Mouse (Mus musculus) G1E-ER4 (cell line): ENCODE measurements around the gene Wscd2. TPM values are rescaled to one million over a fixed set of nuclear protein-coding genes. Genes with fewer than 3 reads are reported as not detected.

ENCODE experiments used
- GATA1 ChIP-seq: IDR thresholded peaks from one replicate; pipeline ENCODE4 v1.8.0; 2012; ENCODE audit warnings: low read length, inconsistent platforms
- polyA plus RNA-seq: library from polyadenylated mRNA; stranded (reverse); fragments of >175 nt; gene quantifications from 2 replicates; pipeline ENCODE4 v1.2.3, GENCODE M21; 2012

Wscd2 gene
- polyA plus RNA-seq, 1 experiment, result not detected

DNA sequence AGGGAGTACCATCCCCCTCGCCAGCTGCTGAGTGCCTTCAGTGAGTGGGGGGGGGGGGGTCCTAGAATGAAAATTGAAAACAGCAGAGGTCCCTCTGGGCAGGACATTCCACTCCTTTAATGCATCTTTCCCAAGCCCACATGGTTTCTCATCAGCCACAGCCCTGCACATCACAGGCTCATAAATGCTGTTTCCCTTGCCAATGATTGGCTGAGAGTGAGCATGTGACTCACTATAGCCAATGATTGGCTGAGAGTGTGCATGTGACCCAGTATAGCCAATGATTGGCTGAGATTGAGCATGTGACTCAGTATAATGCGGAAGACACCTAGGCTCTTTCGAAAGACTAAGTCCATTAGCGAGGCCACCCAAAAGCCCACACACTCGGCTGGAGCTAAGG is 20.9 kb upstream of the Wscd2 start:
- TF ChIP-seq GATA1, result no peak

GRCm38 (mm10) chr5:113469826-113470225 is 20.3 kb upstream of the Wscd2 start:
- no peak for TF ChIP-seq GATA1

DNA sequence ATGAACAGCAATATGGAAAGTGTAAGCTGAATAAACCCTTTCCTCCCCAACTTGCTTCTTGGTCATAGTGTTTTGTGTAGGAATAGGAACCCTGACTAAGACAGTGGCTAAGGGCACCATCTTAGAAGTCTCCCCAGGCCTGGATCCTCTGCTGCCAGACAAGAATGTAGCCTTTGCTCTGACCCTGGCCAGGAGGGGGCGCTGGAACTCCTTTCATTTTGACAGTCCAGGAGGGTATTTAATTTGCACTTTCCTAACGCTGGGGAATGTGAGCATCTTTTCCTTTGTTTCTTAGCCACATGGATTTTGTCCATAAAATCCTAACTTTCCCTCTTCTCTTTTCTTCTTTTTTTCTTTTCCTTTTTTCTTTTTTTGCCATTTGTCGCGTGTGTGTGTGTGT is 18.7 kb upstream of the Wscd2 start:
- no peak for TF ChIP-seq GATA1

GRCm38 (mm10) chr5:113472339-113472738 is 17.8 kb upstream of the Wscd2 start:
- no peak for TF ChIP-seq GATA1

DNA sequence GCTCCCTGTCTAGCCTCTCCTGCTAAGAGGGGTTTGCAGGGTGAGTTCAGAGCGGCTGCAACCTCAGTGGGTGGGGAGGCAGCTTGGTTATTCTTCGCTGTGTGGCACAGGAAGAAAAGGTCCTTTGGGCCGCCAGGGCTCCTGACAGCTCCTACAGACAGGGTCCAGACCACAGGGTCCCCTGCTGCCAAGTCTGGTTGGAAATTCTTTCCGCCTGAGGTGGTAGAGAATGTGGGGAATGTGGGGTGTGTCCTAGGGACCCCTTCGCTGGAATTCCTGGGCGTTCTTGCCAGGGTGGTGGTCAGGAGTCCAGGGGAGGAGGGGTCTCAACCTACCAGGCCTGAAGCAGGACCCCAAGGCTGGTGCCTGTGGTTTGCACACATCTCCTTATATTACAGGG is 13.3 kb upstream of the Wscd2 start:
- no peak for TF ChIP-seq GATA1

DNA sequence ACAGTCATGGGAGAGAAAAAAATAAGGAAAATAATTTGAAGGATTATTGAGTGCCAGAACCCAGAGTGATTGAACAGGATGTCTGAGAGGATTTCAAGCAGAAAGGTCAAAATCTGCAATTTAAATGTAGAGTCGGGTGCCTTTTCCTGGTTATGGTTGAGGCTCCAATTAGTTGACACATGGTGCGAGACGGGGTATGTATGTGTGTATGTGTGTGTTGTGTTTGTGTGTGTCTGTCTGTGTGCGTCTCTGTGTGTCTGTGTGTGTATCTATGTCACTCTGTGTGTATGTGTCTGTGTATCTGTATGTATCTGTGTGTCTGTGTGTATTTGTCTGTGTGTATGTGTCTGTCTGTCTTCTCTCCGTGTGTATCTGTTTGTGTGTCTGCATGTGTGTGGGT is 11.1 kb upstream of the Wscd2 start:
- TF ChIP-seq GATA1, result no peak

- TF ChIP-seq GATA1, result no peak
Measured at GRCm38 (mm10) chr5:113480451-113480850, 9.7 kb upstream of the Wscd2 start.

- TF ChIP-seq GATA1, result no peak
Measured at GRCm38 (mm10) chr5:113485584-113486162, 4.5 kb upstream of the Wscd2 start.

DNA sequence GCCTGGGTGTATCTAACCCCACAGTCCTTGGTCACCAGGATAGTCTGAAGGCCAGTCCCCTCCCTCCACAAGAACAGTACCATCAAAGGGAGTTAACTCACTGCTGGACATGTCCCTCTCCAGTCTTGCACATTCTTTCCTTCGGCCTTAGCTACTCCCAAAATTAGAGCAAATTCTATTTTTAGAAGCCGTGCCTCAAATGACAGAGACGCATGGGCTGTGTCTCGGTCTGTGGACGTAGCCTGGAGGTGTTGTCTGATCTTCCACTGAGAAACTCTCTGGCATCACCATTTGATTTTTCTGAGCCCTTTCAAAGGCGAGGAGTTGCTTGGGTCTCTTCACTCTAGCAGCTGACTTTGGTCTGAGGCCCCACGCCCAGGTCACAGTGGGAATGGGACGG is 2.3 kb upstream of the Wscd2 start:
- TF ChIP-seq GATA1, result no peak

DNA sequence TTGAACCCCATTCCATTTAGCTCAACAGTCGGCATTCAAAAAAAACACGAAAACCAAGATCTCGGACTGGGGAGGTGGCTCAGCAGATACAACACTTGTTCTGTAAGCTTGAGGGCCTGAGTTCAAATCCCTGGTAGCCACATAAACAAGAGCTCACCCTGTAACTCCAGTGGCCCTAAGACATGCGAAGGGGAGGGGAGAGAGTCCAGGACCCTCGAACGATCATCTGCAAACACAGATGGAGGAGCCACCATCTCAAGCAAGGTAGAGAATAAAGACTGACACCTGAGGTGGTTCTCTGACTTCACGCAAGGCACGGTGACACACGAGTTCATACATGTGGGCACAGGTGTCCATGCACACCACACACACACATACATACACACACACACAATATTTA is 516 bp upstream of the Wscd2 start:
- TF ChIP-seq GATA1, result no peak

DNA sequence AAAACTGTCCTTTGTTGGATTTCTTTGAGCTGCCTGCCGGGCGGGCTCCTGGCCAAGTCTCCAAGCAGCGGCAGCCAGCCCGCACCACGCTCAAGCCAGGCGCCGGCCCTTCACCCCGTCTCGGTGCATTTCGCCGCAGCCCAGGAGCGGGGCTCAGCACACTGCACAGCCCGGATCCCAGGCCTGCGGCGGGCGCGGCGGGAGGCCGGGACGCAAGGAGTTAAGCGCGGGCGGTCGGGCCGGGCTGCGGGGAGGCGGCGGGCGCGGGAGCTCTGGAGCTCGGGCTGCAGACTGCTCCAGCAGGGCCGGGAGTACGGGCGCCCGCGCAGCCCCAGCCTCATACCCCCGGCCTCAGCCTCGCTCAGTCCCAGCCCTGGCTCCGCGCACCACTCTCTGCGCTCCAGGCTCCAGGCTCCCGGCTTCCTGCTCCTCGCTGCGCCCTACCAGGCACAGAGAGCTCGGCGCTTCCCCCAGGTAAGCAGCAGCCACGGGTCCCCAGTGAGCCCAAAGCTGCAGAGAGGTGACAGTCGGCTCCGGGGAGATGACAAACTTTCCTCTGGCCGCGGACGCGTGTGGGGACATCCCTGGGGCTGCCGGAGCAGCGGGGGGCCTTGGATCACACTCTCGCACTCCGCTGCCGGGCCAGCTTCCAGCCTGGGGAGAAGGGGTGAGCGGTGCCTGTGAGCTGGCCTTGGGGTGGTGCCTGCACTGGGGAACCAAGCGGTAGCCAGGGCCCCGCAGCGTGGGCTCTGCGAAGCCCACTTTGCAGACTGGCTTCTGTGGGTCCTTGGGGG is 531 bp downstream of the Wscd2 start:
- TF ChIP-seq GATA1, result no peak

DNA sequence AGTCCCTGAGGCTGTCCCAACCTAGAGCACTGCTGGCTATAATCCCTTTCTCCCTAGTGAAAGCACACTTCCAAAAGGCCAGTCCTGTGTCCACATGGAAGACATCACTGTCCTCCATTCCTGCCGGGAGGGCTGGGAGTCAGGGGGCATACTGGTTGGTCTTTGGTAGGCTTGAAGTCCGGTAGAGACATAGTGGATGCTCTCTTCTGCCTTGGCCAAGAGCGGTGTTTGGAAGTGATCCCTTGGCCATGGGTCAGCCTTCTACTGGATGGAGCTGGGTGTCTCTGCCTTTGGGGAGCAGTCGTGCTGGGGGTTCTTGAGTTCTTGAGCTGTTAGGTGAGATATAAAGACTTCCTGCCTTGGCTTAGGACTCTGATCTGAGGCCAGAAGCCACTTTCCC is 1.4 kb downstream of the Wscd2 start:
- no peak for TF ChIP-seq GATA1

- no peak for TF ChIP-seq GATA1
Measured at GRCm38 (mm10) chr5:113491988-113492387, 1.9 kb downstream of the Wscd2 start.

DNA sequence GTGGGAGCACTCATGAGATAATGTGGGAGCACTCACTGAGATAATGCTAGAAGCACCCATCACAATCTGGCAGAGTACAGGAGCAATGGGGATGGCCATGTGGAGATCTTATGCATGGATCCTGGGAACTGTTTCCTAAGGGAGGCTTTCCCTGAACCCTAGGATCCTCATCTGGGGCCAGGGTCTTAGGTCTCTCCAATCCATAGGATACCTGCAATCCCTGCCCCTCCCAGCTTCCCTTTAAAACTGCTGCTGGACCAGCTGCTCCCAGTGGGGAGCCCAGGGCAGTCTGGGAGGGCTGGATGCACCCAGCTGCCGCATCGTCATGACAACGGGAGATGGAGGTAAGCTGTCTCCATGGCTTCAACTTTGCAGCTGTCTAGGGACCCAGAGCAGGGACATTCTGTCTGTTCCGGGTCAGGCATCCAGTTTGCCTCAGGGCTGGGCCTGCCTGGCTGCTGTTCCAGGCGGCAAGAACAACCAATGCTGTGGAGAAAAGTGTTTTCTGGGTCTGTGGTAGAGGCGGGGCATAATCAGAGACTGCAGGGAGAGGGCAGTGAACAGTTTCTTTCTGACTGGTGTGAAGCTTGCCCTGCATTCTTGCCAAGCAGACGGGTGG is 2.4 kb downstream of the Wscd2 start:
- TF ChIP-seq GATA1, result no peak

DNA sequence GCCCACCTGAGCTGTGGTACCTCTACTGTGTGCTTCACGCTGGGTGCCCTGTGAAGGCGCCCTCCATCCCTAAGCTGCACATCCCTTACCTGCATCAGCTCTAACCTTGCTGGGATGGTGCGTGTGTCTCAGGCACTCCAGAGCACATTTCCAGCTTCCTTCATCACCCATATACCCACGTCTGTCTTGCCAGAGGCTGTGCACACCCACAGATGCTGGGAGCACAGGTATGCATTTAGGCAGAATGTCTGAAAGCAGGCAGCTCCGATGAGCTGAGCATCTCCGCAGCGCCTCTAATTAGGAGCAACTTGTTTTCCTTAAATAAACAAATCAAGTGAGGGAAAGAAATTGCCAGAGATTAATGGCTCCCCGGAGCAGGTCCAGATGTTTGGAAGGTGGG is 3.9 kb downstream of the Wscd2 start:
- TF ChIP-seq GATA1, result no peak

DNA sequence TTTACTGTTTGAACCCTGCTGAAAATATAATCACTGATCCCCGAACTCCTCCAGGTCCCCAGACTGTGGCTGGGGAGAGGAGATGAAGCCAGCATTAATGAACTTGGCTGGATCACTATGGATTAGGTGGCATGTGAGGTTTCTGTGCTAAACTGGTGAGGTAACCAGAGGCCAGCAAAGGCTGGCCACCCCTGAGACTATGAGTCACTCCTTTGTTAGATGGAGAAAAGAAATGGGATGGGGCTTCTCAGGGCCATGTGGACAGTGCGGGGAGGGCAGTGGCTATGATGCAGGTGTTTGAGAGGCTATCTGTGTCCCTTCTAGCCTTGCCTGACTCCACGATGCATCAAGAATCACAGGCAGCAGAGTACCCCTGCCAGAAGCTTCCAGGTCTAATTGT is 6.8 kb downstream of the Wscd2 start:
- TF ChIP-seq GATA1, result no peak

- no peak for TF ChIP-seq GATA1
Measured at GRCm38 (mm10) chr5:113499421-113499820, 9.3 kb downstream of the Wscd2 start.
